Mouse (Mus musculus): ENCODE measurements at regions not wholly inside any gene's neighbourhood (a gene's known extent, or its start where the extent isn't known, plus 50 kb on each side); places are given as distances from the start of the nearest gene placed in this dataset.

DNA sequence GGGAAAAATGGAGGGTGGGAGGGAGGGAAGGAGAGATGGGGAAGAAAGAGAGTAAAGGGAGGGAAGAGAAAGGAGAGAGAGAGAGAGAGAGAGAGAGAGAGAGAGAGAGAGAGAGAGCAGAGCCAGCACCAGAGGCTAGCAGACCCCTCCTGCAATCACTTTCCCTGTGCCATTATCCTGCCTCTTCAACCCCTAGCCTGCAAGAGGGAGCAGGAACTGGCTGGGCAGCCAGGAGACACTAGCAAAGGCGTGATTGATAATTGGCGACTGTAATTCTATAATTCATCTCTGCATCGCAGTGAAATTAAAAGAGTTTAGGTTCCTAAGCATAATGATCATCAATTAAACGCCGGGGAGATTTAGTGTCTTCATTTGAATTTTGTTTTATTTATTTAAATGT lies 190.1 kb upstream of the 4931429L15Rik start:
- Histone ChIP-seq H3K4me1 (ENCODE audit: control insufficient read depth in 1 of 2, insufficient read depth in 2 of 2, low read length in 2 of 2) (no peaks in the 10 kb centered on the region), H3K4me3 (ENCODE audit: control insufficient read depth in 1 of 2, insufficient read depth in 1 of 2, low read depth in 2 of 2, low read length in 2 of 2) (no peak overlapping the region), H3K36me3 (ENCODE audit: control insufficient read depth in 1 of 2, insufficient read depth in 2 of 2, low read length in 2 of 2) (no peaks in the 10 kb centered on the region), H3K79me2 (ENCODE audit: control insufficient read depth, insufficient read depth, low read length, poor library complexity) (no peaks in the 10 kb centered on the region), H3K9me3 (replicated peaks; ENCODE audit: insufficient read depth, low read length) (no peaks in the 10 kb centered on the region), H3K9ac (ENCODE audit: control insufficient read depth, low read depth, low read length, poor library complexity, severe bottlenecking) (no peak overlapping the region), H3K27me3 (ENCODE audit: control insufficient read depth in 1 of 2, insufficient read depth in 2 of 2, low read length in 2 of 2) (no peaks in the 10 kb centered on the region), H3K27ac (ENCODE audit: control insufficient read depth, low read depth, low read length) (no peak overlapping the region)
- TF ChIP-seq ZNF384 (IDR thresholded peaks at IDR 0.05; ENCODE audit: low read depth, low read length) (no peak), GABPA (IDR thresholded peaks at IDR 0.05; ENCODE audit: low read depth, low read length) (no peak), TCF12 (IDR thresholded peaks at IDR 0.05; ENCODE audit: low read depth, low read length) (no peak), POLR2AphosphoS5 (IDR thresholded peaks at IDR 0.05; ENCODE audit: borderline replicate concordance, low read depth, low read length) (no peak), NELFE (IDR thresholded peaks at IDR 0.05; ENCODE audit: low read depth, low read length) (no peak), MXI1 (IDR thresholded peaks at IDR 0.05; ENCODE audit: low read depth, low read length) (no peak), TBP (IDR thresholded peaks at IDR 0.05; ENCODE audit: low read depth, low read length) (no peak), ELF1 (IDR thresholded peaks at IDR 0.05; ENCODE audit: low read depth, low read length) (no peak), SIN3A (IDR thresholded peaks at IDR 0.05; ENCODE audit: low read length) (no peak), E2F4 (IDR thresholded peaks at IDR 0.05; ENCODE audit: borderline replicate concordance, low read depth, low read length) (no peak), ZKSCAN1 (IDR thresholded peaks at IDR 0.05; ENCODE audit: low read depth, low read length) (no peak), TAL1 (IDR thresholded peaks at IDR 0.05; ENCODE audit: low read length) (no peak), RAD21 (IDR thresholded peaks at IDR 0.05; ENCODE audit: low read depth, low read length) (no peak), NRF1 (IDR thresholded peaks at IDR 0.05; ENCODE audit: insufficient read depth, low read depth, low read length, poor library complexity, severe bottlenecking) (no peak), HCFC1 (IDR thresholded peaks at IDR 0.05; ENCODE audit: low read depth, low read length) (no peak), POLR2AphosphoS2 (IDR thresholded peaks at IDR 0.05; ENCODE audit: low read length) (no peak), CHD2 (IDR thresholded peaks at IDR 0.05; ENCODE audit: low read length) (no peak), MAX (IDR thresholded peaks at IDR 0.05; ENCODE audit: low read length) (no peak)
- DNase-seq (ENCODE audit: low read depth, low spot score) = no peak

DNA sequence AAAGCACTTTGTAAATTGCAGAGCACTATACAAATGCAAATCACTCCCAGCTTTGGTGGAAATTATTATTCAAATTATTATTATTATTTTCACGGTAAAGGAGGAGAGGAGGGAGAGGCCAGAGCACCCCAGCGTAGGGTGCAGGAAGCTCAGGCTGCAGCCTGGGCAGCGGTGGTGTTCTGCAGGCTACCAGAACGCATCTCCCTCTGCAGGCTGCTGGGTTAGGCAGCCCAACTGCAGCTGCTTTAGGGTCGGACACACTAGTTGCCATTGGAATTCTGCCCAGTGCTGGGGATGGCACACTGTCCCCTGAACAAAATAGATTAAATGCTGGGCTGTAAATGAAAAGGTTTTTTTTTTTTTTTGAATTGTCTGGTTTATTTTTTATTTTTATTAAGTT lies 189.7 kb upstream of the 4931429L15Rik start:
- no peaks in the 10 kb centered on the region for H3K9me3 ChIP-seq (replicated peaks; ENCODE audit: insufficient read depth, low read length)
- H3K27me3 ChIP-seq (ENCODE audit: control insufficient read depth in 1 of 2, insufficient read depth in 2 of 2, low read length in 2 of 2) = no peaks in the 10 kb centered on the region
- H3K36me3 ChIP-seq (ENCODE audit: control insufficient read depth in 1 of 2, insufficient read depth in 2 of 2, low read length in 2 of 2) = no peaks in the 10 kb centered on the region
- TF ChIP-seq E2F4 (IDR thresholded peaks at IDR 0.05; ENCODE audit: borderline replicate concordance, low read depth, low read length) (no peak), CHD1 (IDR thresholded peaks at IDR 0.05; ENCODE audit: low read depth, low read length) (no peak), MAZ (IDR thresholded peaks at IDR 0.05; ENCODE audit: low read depth, low read length) (no peak), UBTF (IDR thresholded peaks at IDR 0.05; ENCODE audit: borderline replicate concordance, insufficient read depth, low read depth, low read length) (no peak), GATA1 (IDR thresholded peaks at IDR 0.05; ENCODE audit: low read depth, low read length) (no peak), POLR2AphosphoS2 (IDR thresholded peaks at IDR 0.05; ENCODE audit: low read length) (no peak), BHLHE40 (IDR thresholded peaks at IDR 0.05; ENCODE audit: borderline replicate concordance, low read depth, low read length) (no peak), ZKSCAN1 (IDR thresholded peaks at IDR 0.05; ENCODE audit: low read depth, low read length) (no peak)
- no peak for DNase-seq (ENCODE audit: low read depth, low spot score)
- no peak overlapping the region for H3K27ac ChIP-seq (ENCODE audit: control insufficient read depth, low read depth, low read length)
- no peak overlapping the region for H3K9ac ChIP-seq (ENCODE audit: control insufficient read depth, low read depth, low read length, poor library complexity, severe bottlenecking)
- no peak overlapping the region for H3K4me3 ChIP-seq (ENCODE audit: control insufficient read depth in 1 of 2, insufficient read depth in 1 of 2, low read depth in 2 of 2, low read length in 2 of 2)
- no peaks in the 10 kb centered on the region for H3K4me1 ChIP-seq (ENCODE audit: control insufficient read depth in 1 of 2, insufficient read depth in 2 of 2, low read length in 2 of 2)
- no peaks in the 10 kb centered on the region for H3K79me2 ChIP-seq (ENCODE audit: control insufficient read depth, insufficient read depth, low read length, poor library complexity)

Measured in MEL (cell line).